Comparison of ENCODE assay signal across 20 mouse cellular contexts in the genomic region with DNA sequence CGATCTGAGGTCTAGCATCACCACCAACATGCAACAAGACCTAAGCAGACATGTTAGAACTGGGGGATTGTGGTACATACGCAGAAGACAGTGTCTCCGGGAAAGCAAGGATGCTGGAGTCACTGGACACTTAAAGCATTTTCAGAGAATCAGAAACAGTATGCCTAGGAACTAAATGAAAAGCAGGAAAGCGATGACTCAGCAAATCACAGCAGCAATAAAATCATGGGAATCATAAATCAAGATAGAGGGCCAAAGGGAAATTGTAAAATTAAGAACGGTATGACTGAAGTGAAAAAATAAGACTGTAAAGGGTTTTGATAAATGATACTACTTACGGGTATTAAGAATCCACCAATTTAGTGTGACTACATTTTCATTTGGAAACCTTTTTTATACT. TPM values are rescaled to one million over a fixed set of nuclear protein-coding genes. Genes with fewer than 3 reads are reported as not detected.
A peak's percentile ranks its signal among the peaks of the same experiment; 100 is the strongest.
DNase-seq lines count a peak whose midpoint lies in the region; ATAC-seq lines count a peak whose summit lies in the region.
"Had no signal": no experiment of that assay in that cellular context is flagged by ENCODE, and none has a peak within 500 bp of the region (broad histone marks: within the 10 kb centered on the region; RNA-seq: fewer than 3 reads in every experiment).

No protein-coding gene starts in this region.

- H3K27ac ChIP-seq in heart, embryonic 14.5 days (replicated peaks in 1 of 2; ENCODE audit: control insufficient read depth in 1 of 2, insufficient read depth in 1 of 2, low read depth in 2 of 2, low read length in 2 of 2): peak overlapping the region; percentile 40 to 70; a peak in 2 of 4 replicates
- no peak overlapping the region for H3K27ac ChIP-seq in heart, embryonic 11.5 days (ENCODE audit: low read depth, low read length)
- peak overlapping the region; percentile 10; the same call in 1 of the 2 replicates for H3K27ac ChIP-seq in limb, embryonic 13.5 days
- no peak overlapping the region for H3K27ac ChIP-seq in limb, embryonic 10.5 days
- H3K27ac ChIP-seq in limb, embryonic 15.5 days: 0 out of 2 replicates have a peak overlapping the region, but pooled peaks have one; percentile 67
- H3K27ac ChIP-seq: forebrain, embryonic 12.5 days; hindbrain, embryonic 10.5 days; hindbrain, embryonic 14.5 days; intestine, embryonic 15.5 days had no signal

- 92% methylated on average over 6 of the region's 6 CpGs for WGBS in heart, embryonic 14.5 days
- 88% methylated on average over 6 of the region's 6 CpGs for WGBS in heart, embryonic 11.5 days (ENCODE audit: insufficient replicate concordance)
- WGBS in limb, embryonic 13.5 days: 65% methylated on average over 6 of the region's 6 CpGs
- 89% methylated on average over 6 of the region's 6 CpGs for WGBS in limb, embryonic 10.5 days
- WGBS in limb, embryonic 15.5 days: 64% methylated on average over 6 of the region's 6 CpGs

- H3K36me3 ChIP-seq in heart, embryonic 14.5 days (ENCODE audit: control insufficient read depth, insufficient read depth, low read length): no peaks in the 10 kb centered on the region
- no peaks in the 10 kb centered on the region for H3K36me3 ChIP-seq in heart, embryonic 11.5 days (ENCODE audit: control insufficient read depth, insufficient read depth, low read length)
- no peaks in the 10 kb centered on the region for H3K36me3 ChIP-seq in limb, embryonic 13.5 days
- no peaks in the 10 kb centered on the region for H3K36me3 ChIP-seq in limb, embryonic 10.5 days
- no peaks in the 10 kb centered on the region for H3K36me3 ChIP-seq in limb, embryonic 15.5 days
- H3K36me3 ChIP-seq: forebrain, embryonic 12.5 days; hindbrain, embryonic 10.5 days; intestine, embryonic 15.5 days had no signal

- H3K4me3 ChIP-seq in heart, embryonic 14.5 days (ENCODE audit: control insufficient read depth in 1 of 2, insufficient read depth in 1 of 2, low read depth in 1 of 2, low read length in 2 of 2): no peak overlapping the region
- H3K4me3 ChIP-seq in heart, embryonic 11.5 days (ENCODE audit: low read depth, low read length): no peak overlapping the region
- no peak overlapping the region for H3K4me3 ChIP-seq in limb, embryonic 13.5 days
- no peak overlapping the region for H3K4me3 ChIP-seq in limb, embryonic 10.5 days
- no peak overlapping the region for H3K4me3 ChIP-seq in limb, embryonic 15.5 days
- H3K4me3 ChIP-seq: forebrain, embryonic 12.5 days; hindbrain, embryonic 10.5 days; intestine, embryonic 15.5 days had no signal

- no peak for DNase-seq in limb, embryonic 10.5 days (ENCODE audit: low spot score)
- DNase-seq in adrenal gland, adult 8-10 months: no peak
- DNase-seq in neural tube, embryonic 10.5 days (ENCODE audit: extremely low spot score, low spot score): no peak
- DNase-seq: adrenal gland, postnatal 14 days; cerebellum, adult 11-12 months; cerebellum, adult 9-10 months; cerebellum, postnatal 25 days; gastrocnemius, postnatal 10 days; heart, adult 18-20 months; kidney, adult 2 months had no signal

- no peak overlapping the region for H3K9ac ChIP-seq in heart, embryonic 14.5 days (ENCODE audit: low read length)
- H3K9ac ChIP-seq in heart, embryonic 11.5 days (ENCODE audit: low read depth, low read length): no peak overlapping the region
- no peak overlapping the region for H3K9ac ChIP-seq in limb, embryonic 13.5 days
- H3K9ac ChIP-seq in limb, embryonic 15.5 days: no peak overlapping the region
- H3K9ac ChIP-seq: forebrain, embryonic 12.5 days; hindbrain, embryonic 14.5 days; intestine, embryonic 15.5 days had no signal

- no peaks in the 10 kb centered on the region for H3K9me3 ChIP-seq in heart, embryonic 14.5 days (ENCODE audit: control insufficient read depth, low read length)
- H3K9me3 ChIP-seq in heart, embryonic 11.5 days (replicated peaks; ENCODE audit: control insufficient read depth, low read length): no peaks in the 10 kb centered on the region
- no peaks in the 10 kb centered on the region for H3K9me3 ChIP-seq in limb, embryonic 13.5 days
- H3K9me3 ChIP-seq in limb, embryonic 10.5 days (replicated peaks): no peaks in the 10 kb centered on the region
- H3K9me3 ChIP-seq in limb, embryonic 15.5 days: no peaks in the 10 kb centered on the region
- H3K9me3 ChIP-seq: forebrain, embryonic 12.5 days; hindbrain, embryonic 10.5 days; intestine, embryonic 15.5 days had no signal

- no peaks in the 10 kb centered on the region for H3K27me3 ChIP-seq in heart, embryonic 14.5 days (ENCODE audit: control insufficient read depth, insufficient read depth, low read length)
- no peaks in the 10 kb centered on the region for H3K27me3 ChIP-seq in heart, embryonic 11.5 days (ENCODE audit: control insufficient read depth, insufficient read depth, low read length)
- no peaks in the 10 kb centered on the region for H3K27me3 ChIP-seq in limb, embryonic 13.5 days
- no peaks in the 10 kb centered on the region for H3K27me3 ChIP-seq in limb, embryonic 10.5 days (ENCODE audit: low read depth, poor library complexity, severe bottlenecking)
- H3K27me3 ChIP-seq in limb, embryonic 15.5 days: no peaks in the 10 kb centered on the region
- H3K27me3 ChIP-seq: forebrain, embryonic 12.5 days; intestine, embryonic 15.5 days had no signal

- no peak for ATAC-seq in heart, embryonic 14.5 days (ENCODE audit: insufficient number of reproducible peaks, insufficient read depth, low FRiP score, low read depth)
- no peak for ATAC-seq in heart, embryonic 11.5 days (replicated peaks; ENCODE audit: insufficient number of reproducible peaks, low FRiP score, low TSS enrichment)
- ATAC-seq in limb, embryonic 13.5 days (ENCODE audit: low FRiP score, low read depth): no peak
- no peak for ATAC-seq in limb, embryonic 15.5 days (ENCODE audit: insufficient number of reproducible peaks, low FRiP score, low TSS enrichment, low read depth)
- ATAC-seq: forebrain, embryonic 16.5 days; intestine, embryonic 15.5 days had no signal

- peak overlapping the region; percentile 36; the same call in 1 of the 2 replicates for H3K4me2 ChIP-seq in heart, embryonic 14.5 days (ENCODE audit: low read length)
- no peak overlapping the region for H3K4me2 ChIP-seq in heart, embryonic 11.5 days
- H3K4me2 ChIP-seq in limb, embryonic 13.5 days (replicated peaks): no peak overlapping the region
- H3K4me2 ChIP-seq in limb, embryonic 15.5 days: no peak overlapping the region
- H3K4me2 ChIP-seq: forebrain, embryonic 12.5 days; hindbrain, embryonic 14.5 days; intestine, embryonic 15.5 days had no signal

- H3K4me1 ChIP-seq in heart, embryonic 14.5 days (ENCODE audit: control insufficient read depth in 2 of 2, insufficient read depth in 2 of 2, low read length in 2 of 2): peaks cover 6 to 15% of the 10 kb centered on the region in 2 experiments
- H3K4me1 ChIP-seq in heart, embryonic 11.5 days (ENCODE audit: control insufficient read depth, insufficient read depth, low read length): peaks cover 9% of the 10 kb centered on the region
- peaks cover 6% of the 10 kb centered on the region for H3K4me1 ChIP-seq in limb, embryonic 13.5 days
- H3K4me1 ChIP-seq in limb, embryonic 10.5 days: no peaks in the 10 kb centered on the region
- H3K4me1 ChIP-seq in limb, embryonic 15.5 days: peaks cover 5% of the 10 kb centered on the region
- H3K4me1 ChIP-seq: forebrain, embryonic 12.5 days; hindbrain, embryonic 10.5 days; intestine, embryonic 15.5 days had no signal

RNA-seq across cellular contexts. Expression of a gene that starts 27.9 kb away (rescaled TPM):
- 0.12 and 0.36 TPM in 2 replicates for polyA plus RNA-seq in heart, embryonic 14.5 days (2014; fragmentation: Nextera tagmentation; extraction: Ambion mirVana)
- 0.08 and 0.19 TPM in 2 replicates for polyA plus RNA-seq in heart, embryonic 11.5 days (2014; fragmentation: Nextera tagmentation; extraction: Ambion mirVana)
- polyA plus RNA-seq in limb, embryonic 13.5 days (2015; fragmentation: Nextera tagmentation; extraction: Ambion mirVana): 4.4 and 4.9 TPM in 2 replicates
- polyA plus RNA-seq in limb, embryonic 10.5 days (2016; fragmentation: Nextera tagmentation; extraction: Ambion mirVana): 0.85 and 1.3 TPM in 2 replicates
- polyA plus RNA-seq in limb, embryonic 15.5 days (2015; fragmentation: Nextera tagmentation; extraction: Ambion mirVana): 21.7 and 23.0 TPM in 2 replicates
- total RNA-seq in adrenal gland, adult 8-10 months (2022): under 1 TPM; 0.06 to 0.27 (median 0.21) TPM
- total RNA-seq: gastrocnemius, postnatal 10 days; MEL had no signal

Comparison
In these comparisons a context has a peak if more than half of its experiments do, and no peak if none do; other contexts are left out.
1. H3K27ac ChIP-seq: peak in heart, embryonic 14.5 days (2 of 2), limb, embryonic 13.5 days (single experiment) and limb, embryonic 15.5 days (single experiment); none in heart, embryonic 11.5 days (single experiment) and limb, embryonic 10.5 days (single experiment).